Mouse (Mus musculus): ENCODE data around the gene Pla2g6.

DNA sequence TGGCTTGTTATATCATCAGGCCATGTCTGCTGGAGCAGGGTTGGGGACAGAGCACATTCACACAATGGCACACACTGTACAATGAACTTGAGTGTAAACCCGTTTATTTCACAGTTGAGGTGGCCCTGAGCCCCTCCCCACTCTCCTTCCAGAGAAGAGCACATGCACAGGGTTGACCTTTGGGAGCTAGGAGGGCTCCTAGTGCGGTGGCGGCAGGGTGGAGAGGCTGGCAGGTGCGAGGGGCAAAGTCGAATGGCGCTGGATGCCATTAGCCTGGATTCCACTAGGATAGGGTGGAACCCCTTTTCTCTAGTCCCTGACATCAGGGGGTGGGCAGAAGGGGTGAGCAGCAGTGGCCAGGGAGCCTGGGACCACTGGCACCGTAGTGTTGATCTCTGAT is 42.0 kb downstream of the Pla2g6 start:
- TF ChIP-seq CTCF (IDR thresholded peaks at IDR 0.05; ENCODE audit: borderline replicate concordance, insufficient read depth, low read length) (no peak), POLR2A (IDR thresholded peaks at IDR 0.05; ENCODE audit: low read depth, low read length) (no peak)

All from embryonic fibroblast, embryonic 13.5 days (primary cell).